Mouse (Mus musculus) liver, adult 2 months (tissue): ENCODE results near the gene Cdk14.

Experiments
- CTCF ChIP-seq: fragments of 200-500 bp; IDR thresholded peaks from 2 replicates; pipeline ENCODE4 v1.5.1; 2011; ENCODE audit warnings: low read depth, low read length, control low read depth
- POLR2A ChIP-seq: fragments of 200-500 bp; IDR thresholded peaks from 2 replicates; pipeline ENCODE4 v1.6.1; 2011; ENCODE audit warnings: low read length, control low read depth; ENCODE audit not compliant: insufficient read depth; ENCODE audit errors: extremely low read depth

DNA sequence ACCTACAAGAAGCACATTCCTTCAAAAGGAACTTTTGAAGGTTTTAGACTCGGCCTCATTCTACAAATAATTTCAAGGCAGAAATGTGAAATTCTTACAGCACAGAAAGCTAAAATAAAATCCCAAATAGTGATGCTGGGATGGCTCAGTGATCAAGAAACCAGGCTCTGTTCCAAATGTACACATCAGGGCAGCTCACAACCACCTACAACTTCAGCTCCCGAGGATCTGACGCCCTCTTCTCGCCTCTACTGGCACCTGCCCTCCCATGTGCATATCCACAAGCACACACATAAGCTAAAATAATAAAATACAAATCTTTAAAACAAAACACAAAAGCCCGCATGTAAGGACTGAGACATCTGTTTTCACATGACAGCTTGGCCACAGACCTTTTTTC is 135.6 kb downstream of the Cdk14 start:
- no peak for TF ChIP-seq CTCF
- no peak for TF ChIP-seq POLR2A
